Comparison of ENCODE assay signal across 40 mouse cellular contexts in genomic region chr3:97705508-97705907, GRCm38 (mm10). TPM values are rescaled to one million over a fixed set of nuclear protein-coding genes. Genes with fewer than 3 reads are reported as not detected.
"Had no signal": no experiment of that assay in that cellular context is flagged by ENCODE, and none has a peak within 500 bp of the region (broad histone marks: within the 10 kb centered on the region; RNA-seq: fewer than 3 reads in every experiment).

No protein-coding gene starts in this region.

- H3K9me3 ChIP-seq: embryonic facial prominence, embryonic 10.5 days; embryonic facial prominence, embryonic 12.5 days; embryonic facial prominence, embryonic 13.5 days; embryonic facial prominence, embryonic 15.5 days; forebrain, embryonic 10.5 days; forebrain, embryonic 12.5 days; forebrain, embryonic 13.5 days; forebrain, embryonic 15.5 days; heart, embryonic 12.5 days had no signal

- H3K4me3 ChIP-seq: embryonic facial prominence, embryonic 10.5 days; embryonic facial prominence, embryonic 12.5 days; embryonic facial prominence, embryonic 13.5 days; embryonic facial prominence, embryonic 15.5 days; erythroblast, embryonic 14.5 days; forebrain, embryonic 10.5 days; forebrain, embryonic 12.5 days; forebrain, embryonic 13.5 days; forebrain, embryonic 15.5 days; gastrocnemius, adult 2 months; heart, embryonic 12.5 days had no signal

- DNase-seq: cerebellum, adult 2 months; cerebellum, adult 8-10 months; cerebellum, adult 9-10 months; cerebellum, adult 9-11 months; cerebellum, postnatal 10 days; cerebellum, postnatal 14 days; cerebellum, postnatal 25 days; cerebellum, postnatal 36 days; embryo, embryonic 11 days; forebrain, postnatal 0 days; gastrocnemius, adult 2 months; gastrocnemius, postnatal 10 days; gastrocnemius, postnatal 14 days; gastrocnemius, postnatal 25 days; gastrocnemius, postnatal 36 days; heart, adult 18-20 months had no signal

- H3K27ac ChIP-seq: embryonic facial prominence, embryonic 10.5 days; embryonic facial prominence, embryonic 12.5 days; embryonic facial prominence, embryonic 13.5 days; embryonic facial prominence, embryonic 15.5 days; forebrain, embryonic 10.5 days; forebrain, embryonic 12.5 days; forebrain, embryonic 13.5 days; forebrain, embryonic 15.5 days; gastrocnemius, adult 2 months had no signal

- H3K36me3 ChIP-seq: embryonic facial prominence, embryonic 10.5 days; embryonic facial prominence, embryonic 12.5 days; embryonic facial prominence, embryonic 13.5 days; embryonic facial prominence, embryonic 15.5 days; forebrain, embryonic 10.5 days; forebrain, embryonic 12.5 days; forebrain, embryonic 15.5 days had no signal

- H3K9ac ChIP-seq: embryonic facial prominence, embryonic 12.5 days; embryonic facial prominence, embryonic 13.5 days; embryonic facial prominence, embryonic 15.5 days; forebrain, embryonic 12.5 days; forebrain, embryonic 13.5 days; forebrain, embryonic 15.5 days; forebrain, postnatal 0 days; heart, embryonic 12.5 days had no signal

- H3K4me1 ChIP-seq: embryonic facial prominence, embryonic 15.5 days; forebrain, embryonic 10.5 days; forebrain, embryonic 12.5 days; forebrain, embryonic 13.5 days; forebrain, embryonic 15.5 days; heart, embryonic 12.5 days had no signal

- ATAC-seq: forebrain, embryonic 13.5 days; forebrain, embryonic 14.5 days; forebrain, embryonic 15.5 days; forebrain, embryonic 16.5 days; forebrain, postnatal 0 days had no signal

- H3K27me3 ChIP-seq: embryonic facial prominence, embryonic 12.5 days; embryonic facial prominence, embryonic 13.5 days; embryonic facial prominence, embryonic 15.5 days; forebrain, embryonic 12.5 days; forebrain, embryonic 13.5 days; forebrain, embryonic 15.5 days; heart, embryonic 12.5 days had no signal

RNA-seq across cellular contexts. Expression of gene Gm17651, which starts 31.0 kb away (rescaled TPM):
- total RNA-seq: common myeloid progenitor, adult 5-6 weeks; forebrain, postnatal 0 days; gastrocnemius, adult 18-20 months; gastrocnemius, adult 2 months; gastrocnemius, adult 8-10 months; gastrocnemius, postnatal 10 days; gastrocnemius, postnatal 14 days; gastrocnemius, postnatal 25 days; gastrocnemius, postnatal 36 days; gastrocnemius, postnatal 4 days; granulocyte monocyte progenitor cell, adult 5-6 weeks; heart, adult 18-20 months had no signal
- polyA plus RNA-seq: cerebellum, adult 2 months; cortical plate, adult 2 months; embryonic facial prominence, embryonic 10.5 days; embryonic facial prominence, embryonic 11.5 days; embryonic facial prominence, embryonic 12.5 days; embryonic facial prominence, embryonic 13.5 days; embryonic facial prominence, embryonic 14.5 days; embryonic facial prominence, embryonic 15.5 days; erythroblast, embryonic 14.5 days; forebrain, embryonic 10.5 days; forebrain, embryonic 11.5 days; forebrain, embryonic 12.5 days; forebrain, embryonic 13.5 days; forebrain, embryonic 14.5 days; forebrain, embryonic 15.5 days; forebrain, embryonic 16.5 days; forebrain, postnatal 0 days; frontal cortex, adult 2 months; gonadal fat pad, adult 2 months; heart, embryonic 11.5 days; heart, embryonic 12.5 days had no signal
